Mouse (Mus musculus): Measurements from ENCODE around the gene Gm436. TPM values are rescaled to one million over a fixed set of nuclear protein-coding genes. Genes with fewer than 3 reads are reported as not detected.

Gene Gm436
- not detected in 2 replicates for polyA plus RNA-seq (2012)

DNA sequence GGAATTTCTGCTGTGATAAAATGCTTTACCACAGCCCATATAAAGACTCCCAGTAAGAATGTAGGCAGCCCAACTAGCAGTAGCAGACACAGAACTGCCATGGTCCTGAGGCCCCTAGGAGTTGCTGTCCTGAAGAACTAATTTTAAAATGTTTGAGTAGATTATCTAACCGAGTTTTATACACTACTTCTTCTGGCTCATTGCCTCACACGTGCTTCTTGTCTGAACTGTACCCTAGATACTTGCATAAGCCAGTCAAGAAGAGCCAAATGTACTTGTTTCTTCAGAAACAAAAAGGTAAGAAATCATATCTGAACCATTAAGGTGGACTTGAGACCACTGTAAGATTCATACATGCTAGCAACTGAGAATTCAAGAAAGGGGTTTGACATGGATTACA is at the start of gene Gm436:
Gene Gm436, minus strand, starts transcription at position 101 of the 400 bp plus-strand sequence.
- TF ChIP-seq GATA1 (IDR thresholded peaks at IDR 0.05; ENCODE audit: low read length) (no peak), TAL1 (IDR thresholded peaks at IDR 0.05; ENCODE audit: low read length) (no peak)
- Histone ChIP-seq H3K4me3 (replicated peaks) (no peak within 1 kb of the TSS), H3K27me3 (ENCODE audit: control insufficient read depth) (no peaks in the 10 kb centered on the region), H3K9me3 (ENCODE audit: control insufficient read depth, low read length) (no peaks in the 10 kb centered on the region), H3K36me3 (ENCODE audit: control insufficient read depth) (no peaks in the 10 kb centered on the region), H3K4me1 (ENCODE audit: control insufficient read depth) (no peaks in the 10 kb centered on the region)

GRCm38 (mm10) chr4:144721304-144721703 is 35.1 kb upstream of the Gm436 start, which contains the start of gene Gm13178:
Gene Gm13178, minus strand, starts transcription at chr4:144721404.
- H3K4me1 ChIP-seq (ENCODE audit: control insufficient read depth), result no peaks in the 10 kb centered on the region
- H3K4me3 ChIP-seq (replicated peaks), result no peak within 1 kb of the TSS
- no peak for TF ChIP-seq TAL1 (IDR thresholded peaks at IDR 0.05; ENCODE audit: low read length)
- TF ChIP-seq GATA1 (IDR thresholded peaks at IDR 0.05; ENCODE audit: low read length), result no peak
- H3K9me3 ChIP-seq (ENCODE audit: control insufficient read depth, low read length), result peaks cover 9% of the 10 kb centered on the region
- no peaks in the 10 kb centered on the region for H3K36me3 ChIP-seq (ENCODE audit: control insufficient read depth)
- H3K27me3 ChIP-seq (ENCODE audit: control insufficient read depth), result no peaks in the 10 kb centered on the region

GRCm38 (mm10) chr4:144719691-144720090 is 33.5 kb upstream of the Gm436 start:
- Histone ChIP-seq H3K36me3 (ENCODE audit: control insufficient read depth) (no peaks in the 10 kb centered on the region), H3K27me3 (ENCODE audit: control insufficient read depth) (no peaks in the 10 kb centered on the region), H3K4me1 (ENCODE audit: control insufficient read depth) (no peaks in the 10 kb centered on the region), H3K4me3 (replicated peaks) (no peak overlapping the region), H3K9me3 (ENCODE audit: control insufficient read depth, low read length) (peaks cover 9% of the 10 kb centered on the region)
- TF ChIP-seq GATA1 (IDR thresholded peaks at IDR 0.05; ENCODE audit: low read length), result no peak
- no peak for TF ChIP-seq TAL1 (IDR thresholded peaks at IDR 0.05; ENCODE audit: low read length)

DNA sequence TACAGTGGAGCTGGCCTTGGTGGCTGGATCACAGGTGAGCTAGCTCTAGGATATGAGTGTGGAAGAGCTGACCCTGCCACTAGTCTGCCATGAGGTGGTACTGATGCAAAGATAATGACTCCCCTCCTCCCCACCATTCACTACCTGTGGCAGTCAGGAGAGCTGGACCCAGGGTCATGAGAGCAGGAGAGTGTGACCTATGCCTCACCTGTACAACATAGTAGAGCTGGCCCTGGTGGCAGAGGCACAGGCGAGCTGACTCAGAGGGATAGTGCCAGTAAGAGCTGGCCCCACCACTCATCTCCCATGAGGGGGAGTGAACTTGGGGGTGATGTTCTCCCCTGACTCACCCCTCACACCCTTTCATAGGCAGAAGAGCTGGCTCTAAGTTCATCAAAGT is 32.1 kb upstream of the Gm436 start:
- H3K36me3 ChIP-seq (ENCODE audit: control insufficient read depth), result no peaks in the 10 kb centered on the region
- no peak overlapping the region for H3K4me3 ChIP-seq (replicated peaks)
- peaks cover 9% of the 10 kb centered on the region for H3K9me3 ChIP-seq (ENCODE audit: control insufficient read depth, low read length)
- no peaks in the 10 kb centered on the region for H3K27me3 ChIP-seq (ENCODE audit: control insufficient read depth)
- no peaks in the 10 kb centered on the region for H3K4me1 ChIP-seq (ENCODE audit: control insufficient read depth)
- TF ChIP-seq TAL1 (IDR thresholded peaks at IDR 0.05; ENCODE audit: low read length) (no peak), GATA1 (IDR thresholded peaks at IDR 0.05; ENCODE audit: low read length) (no peak)

DNA sequence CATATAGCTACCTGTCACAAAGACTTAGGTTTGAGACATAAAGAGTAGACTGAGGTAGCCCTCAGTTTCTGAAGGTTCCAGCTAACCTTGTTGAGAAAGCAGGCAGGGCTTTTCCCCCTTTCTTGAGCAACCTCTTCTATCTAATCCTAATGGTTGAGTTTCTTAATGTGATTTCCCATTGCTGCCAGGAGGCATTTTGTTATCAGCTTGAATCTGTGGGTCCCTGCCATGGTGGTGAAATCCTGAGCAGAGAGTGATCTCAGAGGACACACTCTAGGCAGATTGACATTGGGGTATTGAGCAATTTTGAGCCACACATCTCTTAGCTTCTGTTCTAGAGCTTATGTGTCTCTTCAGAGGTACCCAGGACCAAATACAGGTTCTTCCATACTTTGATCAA is 47.9 kb downstream of the Gm436 start:
- no peak overlapping the region for H3K4me3 ChIP-seq (replicated peaks)
- no peak for TF ChIP-seq TAL1 (IDR thresholded peaks at IDR 0.05; ENCODE audit: low read length)
- TF ChIP-seq GATA1 (IDR thresholded peaks at IDR 0.05; ENCODE audit: low read length), result no peak
- H3K4me1 ChIP-seq (ENCODE audit: control insufficient read depth), result no peaks in the 10 kb centered on the region

More for the DNA sequence above, 47.9 kb downstream of the Gm436 start:
- Histone ChIP-seq H3K9me3 (ENCODE audit: control insufficient read depth, low read length) (peaks cover 5% of the 10 kb centered on the region), H3K36me3 (ENCODE audit: control insufficient read depth) (no peaks in the 10 kb centered on the region), H3K27me3 (ENCODE audit: control insufficient read depth) (no peaks in the 10 kb centered on the region)

Other genes starting within 250 kb of the Gm436 start
- gene 1700012P22Rik, start 247.6 kb downstream of the Gm436 start, polyA plus RNA-seq (2012), result not detected in 2 replicates
- gene Gm9944, start 233.1 kb downstream of the Gm436 start, polyA plus RNA-seq (2012), result not detected in 2 replicates
- not detected in 2 replicates for gene Aadacl3, start 222.6 kb downstream of the Gm436 start, polyA plus RNA-seq (2012)
- not detected in 2 replicates for gene 9430007A20Rik, start 166.5 kb downstream of the Gm436 start, polyA plus RNA-seq (2012)
- not detected in 2 replicates for gene Gm13124, start 121.2 kb downstream of the Gm436 start, polyA plus RNA-seq (2012)
- not detected in 2 replicates for gene Aadacl4, start 72.7 kb downstream of the Gm436 start, polyA plus RNA-seq (2012)
- gene Gm13178, start 35.0 kb upstream of the Gm436 start, polyA plus RNA-seq (2012), result not detected in 2 replicates
- not detected in 2 replicates for gene Gm438, start 100.2 kb upstream of the Gm436 start, polyA plus RNA-seq (2012)
- gene Dhrs3, start 206.5 kb upstream of the Gm436 start, polyA plus RNA-seq (2012), result 0.30 and 0.31 TPM in 2 replicates